Mouse (Mus musculus) frontal cortex, adult 2 months (tissue): ENCODE results near the gene Atpif1. TPM values are rescaled to one million over a fixed set of nuclear protein-coding genes. Genes with fewer than 3 reads are reported as not detected.
"Not testable (repeated sequence)": the region's sequence is repeated elsewhere in the genome, so short reads cannot be mapped to it uniquely, and the experiment has no call there.

Source experiments
- DNase-seq, 2 experiments: peaks; one replicate each; pipeline ENCODE4 v3.0.0; 2022; ENCODE audit warnings: low spot score in 1 of 2; ENCODE audit errors: extremely low spot score in 1 of 2
- polyA plus RNA-seq: library from polyadenylated mRNA; depleted of rRNA; stranded (reverse); fragments of >200 nt; gene quantifications from 2 replicates; pipeline ENCODE4 v1.2.3, GENCODE M21; 2012; rRNA removed

The Atpif1 gene
- polyA plus RNA-seq, 1 experiment: 869 TPM

- no peak for DNase-seq
Measured at GRCm38 (mm10) chr4:132492178-132493060, 41.0 kb downstream of the Atpif1 start.

- no peak for DNase-seq
Measured at GRCm38 (mm10) chr4:132491748-132492147, 41.7 kb downstream of the Atpif1 start.

GRCm38 (mm10) chr4:132491057-132491456 lies 42.4 kb downstream of the Atpif1 start:
- no peak for DNase-seq

- DNase-seq: no peak
Measured at GRCm38 (mm10) chr4:132490273-132491010, 43.0 kb downstream of the Atpif1 start.

- DNase-seq: no peak
Measured at GRCm38 (mm10) chr4:132488976-132489375, 44.5 kb downstream of the Atpif1 start.

GRCm38 (mm10) chr4:132488521-132488920 lies 44.9 kb downstream of the Atpif1 start:
- DNase-seq: no peak

- no peak for DNase-seq
Measured at GRCm38 (mm10) chr4:132484820-132485219, 48.6 kb downstream of the Atpif1 start.

- no peak for DNase-seq
Measured at GRCm38 (mm10) chr4:132484231-132484630, 49.2 kb downstream of the Atpif1 start.

GRCm38 (mm10) chr4:132482956-132483608 lies 50.4 kb downstream of the Atpif1 start:
- no peak for DNase-seq

- DNase-seq: not testable (repeated sequence)
Measured at GRCm38 (mm10) chr4:132482104-132482503, 51.4 kb downstream of the Atpif1 start.

Other genes with a start within 250 kb of the Atpif1 start
- 2.8 and 3.9 TPM in 2 replicates for gene Rab42, start 230.3 kb downstream of the Atpif1 start, polyA plus RNA-seq
- 17.4 and 18.4 TPM in 2 replicates for gene Trnau1ap, start 204.1 kb downstream of the Atpif1 start, polyA plus RNA-seq
- gene Rcc1, start 180.1 kb downstream of the Atpif1 start, polyA plus RNA-seq: 9.5 and 11.1 TPM in 2 replicates
- 6.3 and 7.2 TPM in 2 replicates for gene Phactr4, start 111.2 kb downstream of the Atpif1 start, polyA plus RNA-seq
- 6.2 and 6.7 TPM in 2 replicates for gene Med18, start 69.7 kb downstream of the Atpif1 start, polyA plus RNA-seq
- 9.2 and 9.7 TPM in 2 replicates for gene Sesn2, start 23.2 kb downstream of the Atpif1 start, polyA plus RNA-seq
- 143 and 159 TPM in 2 replicates for gene Dnajc8, start 1.9 kb upstream of the Atpif1 start, polyA plus RNA-seq
- 1.0 and 1.6 TPM in 2 replicates for gene Ptafr, start 30.4 kb upstream of the Atpif1 start, polyA plus RNA-seq
- gene Eya3, start 105.3 kb upstream of the Atpif1 start, polyA plus RNA-seq: 24.1 and 24.4 TPM in 2 replicates
- 3.0 and 4.1 TPM in 2 replicates for gene Xkr8, start 198.9 kb upstream of the Atpif1 start, polyA plus RNA-seq
- gene Smpdl3b, start 223.6 kb upstream of the Atpif1 start, polyA plus RNA-seq: 2.2 and 3.1 TPM in 2 replicates
- gene Rpa2, start 234.7 kb upstream of the Atpif1 start, polyA plus RNA-seq: 13.2 and 16.6 TPM in 2 replicates